Mouse (Mus musculus) brown adipose tissue, adult 24 weeks (tissue): Measurements from ENCODE around the gene Ttc7b. TPM values are rescaled to one million over a fixed set of nuclear protein-coding genes. Genes with fewer than 3 reads are reported as not detected.

Source experiments
- H3K27ac ChIP-seq: fragments of 200-500 bp; replicated peaks from 2 replicates; pipeline ENCODE4 v1.5.1; 2012; ENCODE audit warnings: low read depth, mild to moderate bottlenecking, low read length
- H3K4me1 ChIP-seq: fragments of 200-500 bp; 2 replicates; pipeline ENCODE4 v1.6.1; 2012; ENCODE audit warnings: low read length, mixed read lengths; ENCODE audit not compliant: control insufficient read depth, insufficient read depth, insufficient read length
- H3K4me3 ChIP-seq: fragments of 200-500 bp; 2 replicates; pipeline ENCODE4 v1.5.1; 2012; ENCODE audit warnings: low read depth, mild to moderate bottlenecking, low read length, moderate library complexity; ENCODE audit not compliant: insufficient read depth
- polyA plus RNA-seq: library from polyadenylated mRNA; stranded (reverse); fragments of >200 nt; gene quantifications from 2 replicates; pipeline ENCODE4 v1.2.4, GENCODE M21; 2012; ENCODE audit not compliant: missing spikeins, insufficient read depth, insufficient read length

Ttc7b gene
- polyA plus RNA-seq, 1 experiment, result 37.7 TPM

DNA sequence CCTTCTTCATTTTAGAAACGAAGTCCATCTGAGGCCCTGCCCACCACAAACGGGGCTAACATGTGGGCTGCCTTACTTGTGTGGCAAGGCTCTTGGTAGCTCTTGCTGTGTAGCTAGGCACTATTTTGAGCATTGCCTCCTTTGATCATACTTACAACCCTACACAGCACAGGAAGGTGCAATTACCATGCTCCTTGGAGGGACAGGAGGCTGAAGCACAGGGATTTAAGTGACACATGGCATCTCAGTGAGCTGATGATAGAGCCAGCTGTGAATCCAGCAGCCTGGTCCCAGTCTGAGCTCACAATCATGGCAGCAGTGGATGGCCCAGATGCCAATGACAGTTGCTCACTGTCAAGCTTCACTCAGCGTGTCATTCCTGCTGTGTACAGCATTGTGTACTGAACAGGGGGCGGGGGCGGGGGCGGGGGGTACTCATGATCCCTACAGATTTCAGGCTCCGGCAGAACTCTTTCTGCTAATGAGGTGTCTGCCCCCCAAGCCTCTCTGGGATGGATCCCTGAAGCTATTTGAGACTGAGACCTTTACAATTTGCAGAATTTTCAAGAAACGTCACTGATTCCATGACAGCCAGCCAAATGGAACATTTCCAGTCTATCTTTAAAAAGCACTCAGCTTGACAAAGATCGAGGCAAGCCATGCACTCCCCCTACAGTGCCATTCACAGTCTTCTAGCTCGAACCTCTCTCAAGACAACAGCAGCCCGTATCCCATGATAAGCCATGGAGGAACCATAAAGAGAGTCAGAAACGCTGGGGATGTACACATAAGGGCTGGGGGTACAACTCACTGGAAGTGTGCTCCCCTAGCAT lies 130.5 kb downstream of the Ttc7b start:
- H3K27ac ChIP-seq, result no peak overlapping the region

DNA sequence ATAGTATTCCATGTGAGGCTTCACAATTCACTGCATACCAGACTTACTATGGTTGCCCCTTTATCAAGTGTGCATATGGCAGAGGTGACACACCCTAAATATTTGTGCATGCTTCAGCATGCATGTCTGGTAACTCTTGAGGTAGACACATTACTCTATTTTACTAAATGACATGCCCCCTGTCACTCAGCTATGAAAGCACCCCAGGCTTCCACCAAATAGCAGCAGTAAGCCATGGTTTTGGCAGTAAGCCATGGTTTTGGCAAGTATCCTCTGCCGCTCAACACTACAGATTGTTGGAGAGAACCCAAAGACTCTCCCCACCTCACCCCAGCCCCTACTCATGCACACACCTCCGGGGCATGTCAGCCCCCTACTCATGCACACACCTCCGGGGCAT lies 134.4 kb downstream of the Ttc7b start:
- Histone ChIP-seq H3K4me1 (no peaks in the 10 kb centered on the region), H3K4me3 (no peak overlapping the region), H3K27ac (no peak overlapping the region)

More for the DNA sequence above, 130.5 kb downstream of the Ttc7b start:
- no peak overlapping the region for H3K4me3 ChIP-seq
- H3K4me1 ChIP-seq, result 0 out of 2 replicates have a peak, but pooled peaks cover 2% of the 10 kb centered on the region

DNA sequence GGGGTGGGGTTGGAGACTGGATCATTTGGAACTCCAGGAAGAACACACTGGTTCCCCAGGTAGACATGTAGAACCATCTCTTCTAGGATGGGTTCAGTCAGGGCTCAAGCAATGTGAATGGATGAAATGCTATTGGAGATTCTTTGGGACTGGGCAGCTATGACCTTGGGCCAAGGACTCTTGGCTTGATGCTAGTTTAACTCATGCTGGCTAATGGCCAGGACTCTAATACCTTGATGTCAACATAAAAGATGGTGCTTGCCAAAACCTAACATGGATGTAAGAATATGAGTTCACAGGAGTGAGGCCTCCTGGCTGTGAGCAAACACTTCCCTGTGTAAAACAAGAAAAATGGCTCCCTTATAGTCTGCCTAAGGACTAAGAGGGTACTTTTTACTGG lies 138.1 kb downstream of the Ttc7b start:
- no peak overlapping the region for H3K27ac ChIP-seq
- no peaks in the 10 kb centered on the region for H3K4me1 ChIP-seq
- H3K4me3 ChIP-seq, result no peak overlapping the region

DNA sequence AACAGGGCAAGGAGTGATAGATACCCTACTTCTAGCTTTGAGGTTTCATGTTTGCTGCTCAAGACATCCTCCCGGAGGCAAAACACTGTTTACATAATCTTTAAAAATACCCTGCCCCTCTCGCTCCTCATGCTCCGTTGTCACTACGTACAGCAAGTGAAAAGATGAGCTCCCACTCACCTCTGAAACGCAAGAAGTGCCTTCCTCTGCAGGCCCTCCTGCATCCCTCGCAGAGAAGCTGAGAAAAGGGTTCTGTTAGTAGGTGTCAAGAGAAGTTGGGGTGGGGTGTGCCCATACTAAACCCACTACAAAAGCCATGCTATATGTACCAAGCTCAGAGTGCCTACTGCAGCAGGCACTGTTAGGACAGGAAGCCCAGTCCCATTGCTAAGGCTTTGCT lies 138.7 kb downstream of the Ttc7b start:
- Histone ChIP-seq H3K4me1 (no peaks in the 10 kb centered on the region), H3K4me3 (no peak overlapping the region), H3K27ac (no peak overlapping the region)

DNA sequence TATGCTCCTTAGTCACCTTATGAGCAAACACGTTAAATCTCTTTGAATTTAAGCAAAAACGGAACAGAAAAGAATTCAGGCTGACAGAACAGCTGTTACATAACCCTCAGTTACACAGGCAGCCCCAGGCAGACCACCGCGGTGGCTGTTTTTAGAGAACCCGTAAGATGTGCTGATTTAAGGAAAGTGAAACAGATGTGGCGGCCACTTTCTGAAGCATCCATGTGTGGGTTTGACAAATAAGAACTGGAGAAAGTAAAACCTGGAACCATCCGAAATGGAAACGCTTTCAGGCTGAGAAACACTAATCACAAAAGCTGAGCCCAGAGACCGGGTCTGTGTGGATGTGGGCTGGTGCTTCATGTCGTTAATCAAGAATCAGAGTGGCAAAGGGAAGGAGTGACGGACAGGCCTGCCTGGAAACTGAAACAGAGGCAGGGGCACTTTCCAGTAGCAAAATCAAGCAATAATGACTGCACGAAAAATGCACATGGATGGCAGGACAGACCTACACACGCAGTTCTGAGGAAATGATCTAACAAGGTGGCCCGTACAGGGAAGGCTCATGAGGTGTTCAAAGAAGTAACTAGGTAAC lies 139.8 kb downstream of the Ttc7b start:
- H3K4me1 ChIP-seq, result no peaks in the 10 kb centered on the region
- H3K4me3 ChIP-seq, result no peak overlapping the region
- no peak overlapping the region for H3K27ac ChIP-seq

DNA sequence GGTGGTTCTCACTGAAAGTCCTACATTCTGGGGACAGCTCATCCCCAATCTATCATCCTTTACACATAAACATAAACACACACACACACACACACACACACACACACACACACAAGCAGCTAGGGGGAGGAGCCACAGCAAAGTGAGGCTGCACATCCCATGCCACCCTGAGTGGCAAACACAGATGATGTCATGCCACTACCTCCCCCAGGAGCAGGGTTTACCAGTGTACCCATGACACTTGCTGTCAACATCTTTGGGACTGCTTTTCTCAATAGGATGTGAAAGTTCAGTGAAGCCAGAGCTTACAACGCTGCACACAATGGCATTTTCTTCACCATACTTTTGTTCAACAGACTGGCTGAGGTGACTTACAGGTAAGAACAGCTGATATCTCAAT lies 140.8 kb downstream of the Ttc7b start:
- no peak overlapping the region for H3K27ac ChIP-seq
- no peak overlapping the region for H3K4me3 ChIP-seq
- H3K4me1 ChIP-seq, result no peaks in the 10 kb centered on the region

DNA sequence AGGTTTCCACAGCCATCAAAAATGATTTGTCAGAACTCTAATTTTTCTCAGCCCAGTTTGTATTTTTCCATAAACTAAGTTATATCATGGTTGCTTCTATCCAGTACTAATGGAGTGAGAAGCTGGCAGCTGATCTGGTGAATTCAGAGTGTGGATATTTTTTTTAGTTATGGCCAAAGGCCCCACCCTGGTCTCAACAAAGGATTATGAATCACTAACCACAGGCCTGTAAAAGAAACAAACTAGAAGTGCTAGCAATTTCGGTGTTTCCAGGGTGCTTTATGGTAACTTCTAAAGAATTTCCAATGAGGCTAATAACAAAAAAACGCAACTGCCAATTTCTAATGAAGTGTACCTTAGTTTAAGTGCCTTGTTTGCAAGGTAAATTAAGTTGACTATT lies 142.4 kb downstream of the Ttc7b start:
- Histone ChIP-seq H3K4me1 (no peaks in the 10 kb centered on the region), H3K4me3 (no peak overlapping the region), H3K27ac (no peak overlapping the region)

DNA sequence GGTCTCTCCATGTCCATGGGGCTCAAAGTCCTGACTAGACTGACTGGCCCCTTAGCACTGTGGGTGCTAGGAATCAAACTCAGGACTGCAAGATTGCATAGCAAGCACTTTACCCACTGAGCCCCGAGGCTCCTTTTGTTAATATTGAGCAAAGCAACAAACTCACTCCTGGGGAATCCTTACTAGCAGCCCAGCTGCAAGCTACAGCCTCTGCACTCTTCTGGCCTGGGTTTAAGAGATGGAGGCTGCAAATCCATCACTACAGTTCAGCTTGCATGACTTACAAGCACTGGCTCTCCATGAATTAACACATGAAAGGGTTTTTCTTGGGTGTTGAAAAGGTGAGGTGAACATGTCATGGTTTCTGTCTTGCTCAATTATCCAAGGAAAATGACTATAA lies 142.8 kb downstream of the Ttc7b start:
- Histone ChIP-seq H3K4me1 (no peaks in the 10 kb centered on the region), H3K4me3 (no peak overlapping the region), H3K27ac (no peak overlapping the region)

DNA sequence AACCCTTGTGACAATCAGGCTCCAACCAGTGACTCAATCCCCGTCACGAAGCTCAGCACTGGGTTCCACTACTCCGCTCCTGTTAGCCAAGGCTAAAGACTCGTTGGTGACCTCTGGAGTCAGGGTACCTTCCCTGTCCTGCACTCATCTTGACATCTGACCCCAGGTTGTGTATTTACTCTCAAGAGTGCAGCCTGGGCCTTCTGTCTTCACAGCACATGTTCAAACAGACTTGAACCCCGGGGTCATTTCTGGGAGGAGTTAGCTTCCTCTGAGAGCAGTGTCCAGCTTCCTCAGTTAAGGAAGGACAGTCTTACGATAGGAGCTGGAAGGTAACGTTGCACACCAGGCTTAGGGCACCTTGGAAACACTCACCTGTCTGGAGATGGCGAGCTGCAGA lies 144.8 kb downstream of the Ttc7b start:
- Histone ChIP-seq H3K27ac (no peak overlapping the region), H3K4me1 (no peaks in the 10 kb centered on the region), H3K4me3 (no peak overlapping the region)

DNA sequence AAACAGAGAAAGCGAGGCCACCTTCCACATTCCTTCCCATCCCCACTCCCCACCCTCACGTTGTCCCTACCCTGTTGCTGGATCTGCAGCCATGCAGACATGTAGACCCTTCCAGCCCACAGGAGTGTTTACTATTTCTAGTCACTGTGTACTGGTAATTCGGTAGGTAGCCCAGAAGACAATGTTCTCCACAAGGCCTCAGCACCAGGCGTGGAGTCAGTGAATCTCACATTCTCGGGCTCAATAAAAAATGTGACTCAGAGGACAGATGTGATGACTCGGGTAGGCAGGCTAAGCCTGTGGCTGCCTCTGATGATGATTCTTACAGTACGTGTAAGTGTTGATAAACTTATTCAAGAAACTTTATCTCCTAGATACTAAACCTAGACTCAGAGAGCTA lies 147.8 kb downstream of the Ttc7b start:
- no peak overlapping the region for H3K27ac ChIP-seq

DNA sequence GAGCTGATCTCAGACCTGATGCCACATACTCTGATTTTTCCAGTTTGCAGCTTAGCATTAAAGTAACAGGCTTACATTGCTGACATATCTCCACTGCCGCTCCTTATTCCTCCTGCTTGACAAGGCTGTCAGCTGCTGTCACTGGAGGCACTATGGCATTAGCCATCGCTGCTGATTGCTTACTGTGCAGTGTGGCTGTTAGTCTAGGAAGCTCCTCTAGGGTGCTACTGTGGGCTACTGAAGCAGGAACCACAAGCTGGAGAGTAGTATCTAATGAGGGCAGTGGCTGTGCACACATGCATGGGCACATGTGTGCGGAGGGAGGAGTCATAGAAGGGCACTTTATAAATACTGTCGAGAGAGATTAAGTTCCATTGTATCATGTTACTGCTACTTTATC lies 148.6 kb downstream of the Ttc7b start:
- Histone ChIP-seq H3K4me1 (no peaks in the 10 kb centered on the region), H3K4me3 (no peak overlapping the region), H3K27ac (no peak overlapping the region)

More for the DNA sequence above, 147.8 kb downstream of the Ttc7b start:
- Histone ChIP-seq H3K4me3 (no peak overlapping the region), H3K4me1 (no peaks in the 10 kb centered on the region)

DNA sequence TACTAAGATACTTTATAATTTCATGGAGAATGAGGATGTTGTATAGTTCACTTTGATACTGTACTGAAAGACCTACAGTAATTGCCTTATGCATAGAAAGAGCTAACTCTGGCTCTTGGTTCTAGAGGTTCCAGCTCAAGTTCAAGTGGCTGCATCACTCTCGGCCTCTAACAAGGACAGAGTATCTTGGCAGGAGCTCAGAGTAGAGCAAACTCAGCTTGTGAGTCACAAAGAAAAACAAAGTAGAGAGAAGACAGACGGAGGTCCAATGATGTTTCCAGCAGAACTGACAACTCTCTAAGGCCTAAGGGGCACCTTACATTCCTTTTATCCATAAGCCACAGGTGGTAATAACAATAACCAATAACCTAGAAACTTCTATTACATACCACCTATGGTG lies 150.8 kb downstream of the Ttc7b start:
- H3K4me3 ChIP-seq, result no peak overlapping the region
- H3K4me1 ChIP-seq, result no peaks in the 10 kb centered on the region
- H3K27ac ChIP-seq, result no peak overlapping the region

DNA sequence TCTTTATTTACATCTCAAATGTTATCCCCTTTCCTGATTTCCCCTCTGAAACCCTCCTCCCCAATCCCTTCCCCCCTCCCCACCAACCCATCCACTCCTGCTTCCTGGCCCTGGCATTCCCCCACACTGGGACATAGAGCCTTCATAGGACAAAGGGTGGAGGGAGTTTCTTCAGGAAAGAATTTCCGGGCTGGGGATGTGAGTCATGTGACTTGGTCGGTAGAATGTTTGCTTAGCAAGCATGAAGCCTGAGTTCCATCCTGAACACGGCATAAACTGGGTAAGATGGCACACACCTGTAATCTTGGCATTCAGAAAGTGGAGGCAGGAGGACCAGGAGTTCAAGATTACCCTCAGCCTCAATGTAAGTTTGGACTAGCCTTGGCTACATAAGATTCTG lies 151.4 kb downstream of the Ttc7b start:
- Histone ChIP-seq H3K4me3 (no peak overlapping the region), H3K4me1 (no peaks in the 10 kb centered on the region), H3K27ac (no peak overlapping the region)

DNA sequence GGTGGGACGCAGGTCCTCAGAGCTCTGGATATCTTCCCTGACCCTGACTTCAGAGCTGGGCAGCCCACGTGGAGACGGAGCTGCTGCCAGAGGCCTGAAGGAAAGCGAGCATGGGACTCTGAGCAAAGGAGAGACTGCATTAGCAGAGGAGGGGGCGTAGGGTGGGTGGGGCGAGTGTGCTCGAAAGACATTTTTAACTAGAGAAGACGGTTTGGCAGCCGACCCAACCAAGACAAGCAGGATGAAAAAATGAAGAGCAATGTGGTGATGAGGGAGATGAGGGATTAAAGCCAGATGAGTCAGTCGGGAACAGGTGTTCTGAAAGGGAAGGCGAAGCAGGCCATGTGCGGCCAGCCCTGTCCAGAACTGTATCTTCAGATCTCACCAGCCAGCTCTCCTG lies 159.3 kb downstream of the Ttc7b start:
- H3K4me1 ChIP-seq, result peaks cover 3% of the 10 kb centered on the region; the same call in 1 of the 2 replicates
- H3K27ac ChIP-seq, result no peak overlapping the region
- H3K4me3 ChIP-seq, result no peak overlapping the region

DNA sequence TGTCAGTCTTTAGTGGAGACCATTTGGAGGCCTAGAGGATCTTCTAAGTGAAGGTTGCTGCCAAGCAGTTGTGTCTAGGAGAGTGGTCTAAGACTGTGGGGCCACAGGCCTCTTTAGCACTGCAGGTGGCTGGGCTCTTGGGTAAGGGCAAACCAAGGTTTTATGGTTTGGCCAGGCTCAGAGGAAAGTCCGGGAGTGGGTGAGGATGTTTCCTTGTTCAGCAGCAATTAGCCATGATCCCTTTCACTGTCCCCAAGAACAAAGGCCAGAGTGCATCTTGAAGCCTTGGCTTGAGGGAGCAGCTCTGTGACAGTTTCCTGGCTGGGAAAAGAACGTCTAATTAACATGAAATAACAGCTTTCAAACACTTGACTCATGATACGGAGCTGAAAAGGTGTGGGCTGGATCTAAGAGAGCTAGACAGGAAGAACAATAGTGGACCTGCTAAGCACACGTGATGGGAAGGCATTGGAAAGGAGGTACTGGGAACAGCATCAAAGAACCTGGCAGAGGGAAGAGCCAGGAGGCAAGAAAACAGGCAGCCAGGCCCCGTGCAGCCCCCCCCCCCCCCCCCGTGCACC lies 162.5 kb downstream of the Ttc7b start:
- no peak overlapping the region for H3K4me3 ChIP-seq
- no peak overlapping the region for H3K27ac ChIP-seq
- peaks cover 3% of the 10 kb centered on the region; the same call in 1 of the 2 replicates for H3K4me1 ChIP-seq

DNA sequence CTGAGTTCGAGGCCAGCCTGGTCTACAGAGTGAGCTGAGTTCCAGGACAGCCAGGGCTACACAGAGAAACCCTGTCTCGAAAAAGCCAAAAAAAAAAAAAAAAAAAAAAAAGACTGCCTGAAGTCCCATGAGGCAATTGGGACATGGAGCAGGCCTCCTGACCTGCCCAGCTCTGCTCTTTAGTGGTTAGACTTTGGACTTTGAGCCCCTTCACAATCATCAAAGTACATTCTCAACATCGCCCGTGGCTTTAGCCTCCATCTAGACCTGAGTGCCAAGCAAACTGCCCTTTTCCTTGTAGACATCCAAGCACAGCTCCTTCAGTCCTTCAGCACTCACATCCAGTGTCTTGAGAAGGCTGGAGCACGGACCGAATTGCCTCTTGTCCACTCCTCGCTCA lies 164.2 kb downstream of the Ttc7b start:
- no peak overlapping the region for H3K4me3 ChIP-seq
- no peak overlapping the region for H3K27ac ChIP-seq
- H3K4me1 ChIP-seq, result peaks cover 3% of the 10 kb centered on the region
